Mouse (Mus musculus) embryo, embryonic 10 days (tissue): ENCODE results near the gene Apba2.

ENCODE experiments used
- DNase-seq: peaks from one replicate; pipeline ENCODE4 v3.0.0-alpha.2; 2015; ENCODE audit warnings: low spot score

Apba2 gene

GRCm38 (mm10) chr7:64501536-64502270, at the start of gene Apba2:
Apba2 (plus strand) TSS chr7:64501706.
- peak; percentile 74 for DNase-seq

- DNase-seq: no peak
Observed at GRCm38 (mm10) chr7:64451861-64452382, 49.6 kb upstream of the Apba2 start.

DNA sequence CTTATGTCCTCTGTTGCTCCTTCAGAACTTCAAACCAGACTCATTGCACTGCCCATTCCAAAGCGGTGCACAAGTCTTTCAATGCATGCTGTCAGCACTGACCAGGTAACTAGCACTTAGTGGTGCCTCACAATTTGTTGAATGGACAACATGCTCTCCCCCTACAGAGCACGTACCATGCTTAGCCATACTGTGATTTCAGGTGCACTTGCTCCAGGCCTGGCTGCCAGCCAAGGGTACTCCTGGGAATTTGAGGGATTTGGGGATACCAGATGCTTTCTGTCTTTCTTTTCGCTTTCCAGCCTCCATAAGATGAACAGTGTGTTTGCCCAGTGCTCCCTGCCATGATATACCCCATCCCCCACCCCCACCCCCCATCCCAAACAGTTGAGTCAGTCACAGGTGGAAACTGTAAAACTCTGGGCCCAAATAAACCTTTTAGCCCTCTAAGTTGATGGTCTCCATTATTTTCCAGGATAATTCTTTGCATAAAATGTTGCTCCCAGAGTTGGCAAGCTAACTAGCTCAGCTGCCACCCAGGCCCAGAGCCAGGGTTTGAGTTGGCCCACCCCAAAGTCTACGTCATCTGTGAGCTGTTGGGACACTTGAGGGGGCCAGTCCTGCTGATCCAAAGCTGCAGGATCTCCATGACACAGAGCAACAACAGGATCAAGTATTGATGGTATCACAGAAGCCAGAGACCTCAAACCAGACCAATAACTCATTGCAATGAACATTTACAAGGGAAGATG, 48.9 kb upstream of the Apba2 start:
- DNase-seq: no peak

- no peak for DNase-seq
Observed at GRCm38 (mm10) chr7:64456176-64456575, 45.3 kb upstream of the Apba2 start.

- no peak for DNase-seq
Observed at GRCm38 (mm10) chr7:64456676-64457075, 44.8 kb upstream of the Apba2 start.

- DNase-seq: no peak
Observed at GRCm38 (mm10) chr7:64457811-64458210, 43.7 kb upstream of the Apba2 start.

GRCm38 (mm10) chr7:64497438-64497837, 4.1 kb upstream of the Apba2 start:
- peak; percentile 74 for DNase-seq

DNA sequence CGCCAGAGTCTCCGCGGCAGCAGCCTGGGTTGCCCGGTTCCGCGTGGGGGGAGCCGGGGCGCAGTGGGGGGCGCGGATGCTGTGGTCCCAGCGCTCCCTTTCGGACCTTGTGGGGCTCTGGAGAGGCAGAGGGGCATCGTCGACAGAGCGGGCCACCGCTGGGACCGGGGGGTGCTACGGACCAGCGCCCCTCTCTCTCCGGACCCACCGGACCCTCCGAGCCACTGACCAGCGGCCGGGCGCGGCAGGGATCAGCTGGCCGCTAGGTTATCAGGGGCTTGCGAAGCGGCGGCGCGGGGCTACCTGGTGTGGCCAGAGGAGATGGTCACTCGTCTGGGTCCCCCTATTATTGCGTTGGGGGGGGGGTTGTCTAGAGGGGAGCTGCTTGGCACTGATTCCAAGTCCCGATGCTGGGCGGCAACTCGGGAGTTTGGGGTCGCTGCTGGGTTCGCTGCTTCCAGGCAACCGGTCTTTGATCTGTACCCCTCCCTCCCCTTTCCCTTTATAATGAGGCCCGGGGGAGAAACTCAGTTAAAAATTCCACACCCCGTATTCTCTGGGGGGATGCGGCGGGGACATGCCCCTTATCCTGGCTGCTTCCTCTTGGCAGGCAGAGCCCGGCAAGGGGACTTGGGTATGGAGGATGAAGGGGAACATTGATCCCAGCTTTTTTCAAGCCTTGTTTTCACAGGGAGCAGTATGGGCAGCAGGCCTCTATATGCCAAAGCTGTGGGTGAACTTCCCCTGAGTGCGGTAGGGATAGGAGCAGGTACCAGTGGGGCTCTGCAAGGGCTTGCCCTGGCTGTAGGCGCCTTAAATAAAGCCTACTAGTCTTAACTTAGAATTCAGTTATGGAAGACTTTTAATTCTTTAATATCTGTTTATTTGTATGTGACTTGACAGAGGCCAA, 1.0 kb downstream of the Apba2 start:
- DNase-seq: peak; percentile 28

DNA sequence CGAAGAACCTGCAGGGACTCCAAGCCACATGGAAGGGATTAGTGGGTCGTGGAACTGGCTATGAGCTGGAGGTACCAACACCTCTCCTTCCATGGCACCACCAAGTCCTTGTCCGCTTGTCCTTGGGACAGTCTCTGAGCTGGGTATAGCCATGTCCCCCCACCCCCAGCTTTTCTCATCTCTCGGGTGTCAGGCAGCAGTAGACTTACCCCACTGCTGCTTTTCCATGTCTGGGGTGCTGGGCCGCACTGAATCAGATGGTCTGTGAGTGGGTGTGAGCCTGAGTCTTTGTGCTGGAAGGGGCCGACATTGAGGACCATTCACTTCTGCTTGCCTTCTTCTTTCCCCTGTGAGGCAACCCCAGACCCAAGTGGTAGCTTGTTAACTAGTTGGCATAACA, 2.1 kb downstream of the Apba2 start:
- no peak for DNase-seq

GRCm38 (mm10) chr7:64504691-64505231, 3.3 kb downstream of the Apba2 start:
- peak; percentile 44 for DNase-seq

DNA sequence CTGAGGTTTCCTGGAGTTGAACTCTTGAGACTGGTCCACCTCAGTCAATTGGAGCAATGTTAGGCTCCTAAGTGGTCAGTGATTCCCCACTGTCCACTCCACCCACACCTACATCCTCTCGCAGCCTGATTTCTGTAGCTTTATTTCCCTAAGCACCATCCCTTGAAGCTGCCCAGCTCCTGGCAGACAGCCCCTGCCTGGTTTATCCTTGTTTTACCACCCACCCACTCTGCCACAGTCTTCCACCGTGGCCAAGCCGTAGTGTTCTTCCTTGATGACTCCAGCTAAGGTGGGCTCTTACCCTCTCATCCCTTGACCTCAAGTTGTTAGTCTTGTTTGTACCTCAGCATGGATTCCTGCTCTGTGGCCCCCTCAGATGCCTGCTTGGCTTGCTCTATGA, 4.1 kb downstream of the Apba2 start:
- DNase-seq: no peak

DNA sequence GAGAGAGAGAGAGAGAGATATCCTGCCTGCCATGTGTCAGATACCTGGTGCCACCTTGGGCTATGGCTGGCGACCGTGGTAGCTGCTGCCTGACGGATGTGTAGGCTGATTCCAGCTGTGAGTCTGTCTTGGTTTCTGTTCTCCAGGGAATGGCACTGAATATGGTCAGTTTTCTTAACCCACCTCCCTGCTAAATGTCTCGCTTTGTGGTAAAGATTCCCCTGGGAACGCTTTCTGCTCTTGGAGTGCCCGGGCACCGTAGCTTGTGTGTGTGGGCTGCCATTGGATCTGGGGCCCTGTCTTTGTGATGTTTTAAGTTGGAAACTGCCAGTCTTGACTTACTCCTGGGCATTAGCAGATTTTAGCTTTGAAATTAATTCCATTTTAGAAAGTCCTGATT, 7.3 kb downstream of the Apba2 start:
- no peak for DNase-seq

DNA sequence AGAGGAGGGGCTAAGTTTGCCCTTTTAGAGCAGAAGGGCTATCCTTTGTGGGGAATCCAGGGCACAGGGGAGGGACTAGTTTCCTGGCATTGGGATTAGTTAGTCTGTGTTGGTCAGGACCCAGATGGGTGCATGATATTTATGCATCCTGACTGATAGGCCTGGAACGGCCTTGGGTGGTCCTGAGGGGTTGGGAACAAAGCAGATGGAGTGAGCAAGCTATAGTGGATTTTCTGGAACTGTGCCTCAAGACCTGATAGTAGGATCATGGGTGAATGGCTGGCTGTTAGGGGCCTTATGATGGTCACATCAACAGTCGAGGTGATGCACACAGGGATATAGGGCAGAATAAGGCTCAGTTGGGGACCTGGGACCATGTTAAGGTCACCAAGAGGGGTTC, 8.4 kb downstream of the Apba2 start:
- no peak for DNase-seq

GRCm38 (mm10) chr7:64510526-64511210, 9.2 kb downstream of the Apba2 start:
- no peak for DNase-seq

DNA sequence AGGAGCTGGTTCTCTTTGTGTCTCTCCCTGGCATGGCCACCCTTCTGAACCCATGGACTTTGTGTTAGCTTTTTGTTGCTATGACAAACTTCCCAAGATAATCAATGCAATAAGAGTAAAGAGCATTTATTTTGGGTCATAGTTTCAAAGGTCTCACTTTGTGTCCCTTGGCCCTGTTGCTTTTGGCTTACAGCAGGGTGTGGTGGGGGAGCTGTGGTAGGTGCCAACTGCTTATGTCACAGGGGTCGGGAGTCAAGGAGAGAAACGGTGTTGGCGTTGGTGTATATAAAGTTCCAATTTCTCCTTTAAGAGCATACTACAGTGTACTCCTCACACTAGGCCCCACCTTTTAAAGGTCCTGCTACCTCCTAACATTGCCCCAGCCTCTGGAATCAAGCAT, 12.1 kb downstream of the Apba2 start:
- no peak for DNase-seq

GRCm38 (mm10) chr7:64515280-64515679, 13.8 kb downstream of the Apba2 start:
- DNase-seq: no peak

DNA sequence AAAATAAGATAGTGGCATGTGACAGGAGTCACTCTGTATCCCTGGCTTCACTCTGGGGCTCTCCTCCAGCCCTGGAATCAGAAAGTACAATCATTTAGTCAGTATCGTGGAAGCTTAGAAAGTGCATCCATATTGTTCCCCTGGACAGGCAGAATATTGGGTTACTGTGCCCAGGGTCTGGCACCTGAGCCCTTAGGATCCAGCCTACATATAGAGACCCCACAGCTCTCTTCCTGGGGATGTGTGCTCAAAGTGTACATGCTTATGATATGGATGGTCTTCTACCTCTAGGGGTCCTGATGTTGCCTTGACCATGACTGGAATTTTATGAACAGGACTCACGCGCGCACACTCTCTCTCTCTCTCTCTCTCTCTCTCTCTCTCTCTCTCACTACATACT, 14.4 kb downstream of the Apba2 start:
- DNase-seq: no peak

GRCm38 (mm10) chr7:64519091-64519490, 17.6 kb downstream of the Apba2 start:
- DNase-seq: no peak

- no peak for DNase-seq
Observed at GRCm38 (mm10) chr7:64519521-64519920, 18.0 kb downstream of the Apba2 start.

DNA sequence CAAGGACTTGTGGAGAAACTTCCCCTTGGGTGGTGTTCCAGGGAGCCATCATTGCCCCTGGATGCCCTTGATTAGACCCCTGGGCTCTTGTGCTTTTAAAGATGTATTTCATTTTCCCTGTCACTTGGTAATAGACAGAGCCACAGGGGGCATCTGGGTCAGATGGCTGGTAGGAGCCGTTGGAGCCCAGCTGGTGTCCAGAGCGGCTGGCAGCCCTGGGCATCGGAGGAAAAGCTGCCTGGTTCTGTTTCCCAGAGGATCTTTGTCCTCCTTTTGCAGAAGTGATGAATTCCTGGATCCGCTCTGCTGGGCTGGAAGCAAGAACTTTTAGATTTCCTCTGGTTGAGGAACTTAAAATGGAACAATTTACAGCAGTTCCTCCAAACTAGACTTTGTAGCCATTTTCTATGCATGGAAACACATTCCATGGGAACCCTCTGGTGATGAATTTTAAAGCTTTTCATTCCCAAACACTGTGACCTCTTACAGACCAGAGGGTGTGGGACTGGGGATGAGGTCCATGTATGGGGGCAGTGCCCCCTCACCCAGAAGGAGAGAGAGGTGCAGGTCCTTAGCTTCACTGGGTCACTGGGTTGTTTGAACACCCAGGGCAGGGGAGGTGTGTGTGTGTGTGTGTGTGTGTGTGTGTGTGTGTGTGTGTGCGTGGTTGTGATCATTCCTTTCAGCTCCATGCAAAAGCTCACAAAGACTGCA, 20.3 kb downstream of the Apba2 start:
- no peak for DNase-seq

DNA sequence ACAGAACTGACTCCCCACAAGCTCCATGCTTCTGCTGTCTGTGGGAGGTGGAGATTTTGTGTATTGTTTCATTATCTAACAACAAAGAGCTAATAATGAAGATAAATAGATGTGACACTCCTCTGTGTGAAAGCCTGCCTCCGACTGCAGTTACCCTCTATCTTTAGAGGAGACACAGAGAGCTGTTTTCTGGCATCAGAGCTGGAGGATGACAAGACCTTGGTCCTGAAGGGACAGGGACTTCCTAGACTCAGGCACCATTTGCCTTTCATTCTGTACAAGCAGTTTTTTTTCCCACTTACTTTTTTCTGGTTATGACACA, 20.9 kb downstream of the Apba2 start:
- DNase-seq: peak; percentile 36
